Mouse (Mus musculus) cerebellum, adult 2 months (tissue): ENCODE measurements at regions not wholly inside any gene's neighbourhood (a gene's known extent, or its start where the extent isn't known, plus 50 kb on each side); places are given as distances from the start of the nearest gene placed in this dataset.

Experiments
- CTCF ChIP-seq: fragments of 200-500 bp; IDR thresholded peaks from 2 replicates; pipeline ENCODE4 v1.5.1; 2011; ENCODE audit warnings: low read depth, mild to moderate bottlenecking, control low read depth, low read length, moderate library complexity, borderline replicate concordance; ENCODE audit not compliant: insufficient read depth
- POLR2A ChIP-seq: fragments of 200-500 bp; IDR thresholded peaks from 2 replicates; pipeline ENCODE4 v1.6.1; 2011; ENCODE audit warnings: low read length, control low read depth, borderline replicate concordance; ENCODE audit not compliant: insufficient read depth

GRCm38 (mm10) chr19:44651605-44652004 is 89.0 kb downstream of the Hif1an start:
- TF ChIP-seq CTCF (peak; percentile 21; the same call in 1 of the 2 replicates), POLR2A (no peak)
